Mouse (Mus musculus) lung, postnatal 0 days (tissue): ENCODE measurements around the gene Vgll4.

ENCODE experiments used
- CTCF ChIP-seq: IDR thresholded peaks from 2 replicates; pipeline ENCODE4 v1.5.1; 2016; ENCODE audit warnings: antibody characterized with exemption, mild to moderate bottlenecking
- EP300 ChIP-seq: IDR thresholded peaks from 2 replicates; pipeline ENCODE4 v1.6.1; 2016; ENCODE audit warnings: antibody characterized with exemption, mild to moderate bottlenecking, control low read depth

- no peak for TF ChIP-seq CTCF
- TF ChIP-seq EP300, result no peak
These were observed 105.4 kb downstream of the Vgll4 start for GRCm38 (mm10) chr6:114864421-114864820.
